Mouse (Mus musculus) left cerebral cortex, postnatal 4 days (tissue): ENCODE results near the gene Dnajb1. TPM values are rescaled to one million over a fixed set of nuclear protein-coding genes. Genes with fewer than 3 reads are reported as not detected.

Source experiments
- DNase-seq: peaks from one replicate; pipeline ENCODE4 v3.0.0-alpha.2; 2022
- intact Hi-C: fragments of 180-260 bp; cut with DNase I; formaldehyde crosslinking; loops from one replicate; pipeline ENCODE4 v1.15.1; 2025
- total RNA-seq, 2 experiments: library from RNA; stranded (reverse); gene quantifications; 2 replicates each; pipeline ENCODE4 v1.2.3; 2021

Dnajb1 gene
- total RNA-seq, 2 experiments from 2014 or later, result 35.3 to 35.9 TPM

GRCm38 (mm10) chr8:83652744-83653661 lies 45.0 kb downstream of the Dnajb1 start:
- no peak for DNase-seq
- intact Hi-C loops, result no loop called here

DNA sequence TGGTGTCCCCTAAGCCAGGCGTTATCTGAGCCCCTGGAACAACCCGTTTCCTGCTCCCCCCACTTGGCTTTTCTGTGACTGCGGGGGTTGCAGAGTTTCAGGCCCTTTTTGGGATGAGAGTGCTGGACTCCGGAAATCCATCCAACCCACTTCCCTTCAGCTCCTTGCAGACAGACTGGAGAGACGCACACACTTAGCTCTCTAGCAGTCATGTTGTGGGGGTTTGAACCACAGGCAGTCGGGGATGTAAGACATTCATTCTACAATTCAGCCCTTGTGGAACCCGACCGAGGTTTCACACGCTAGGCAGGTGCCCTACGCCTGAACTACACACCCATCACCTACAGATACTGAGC lies 45.6 kb downstream of the Dnajb1 start:
- no peak for DNase-seq
- intact Hi-C loops, result no loop called here

- intact Hi-C loops, result no loop called here
- DNase-seq, result no peak
Observed at GRCm38 (mm10) chr8:83654725-83655124, 46.7 kb downstream of the Dnajb1 start.

- intact Hi-C loops, result no loop called here
- no peak for DNase-seq
Observed at GRCm38 (mm10) chr8:83656043-83656442, 48.0 kb downstream of the Dnajb1 start.

DNA sequence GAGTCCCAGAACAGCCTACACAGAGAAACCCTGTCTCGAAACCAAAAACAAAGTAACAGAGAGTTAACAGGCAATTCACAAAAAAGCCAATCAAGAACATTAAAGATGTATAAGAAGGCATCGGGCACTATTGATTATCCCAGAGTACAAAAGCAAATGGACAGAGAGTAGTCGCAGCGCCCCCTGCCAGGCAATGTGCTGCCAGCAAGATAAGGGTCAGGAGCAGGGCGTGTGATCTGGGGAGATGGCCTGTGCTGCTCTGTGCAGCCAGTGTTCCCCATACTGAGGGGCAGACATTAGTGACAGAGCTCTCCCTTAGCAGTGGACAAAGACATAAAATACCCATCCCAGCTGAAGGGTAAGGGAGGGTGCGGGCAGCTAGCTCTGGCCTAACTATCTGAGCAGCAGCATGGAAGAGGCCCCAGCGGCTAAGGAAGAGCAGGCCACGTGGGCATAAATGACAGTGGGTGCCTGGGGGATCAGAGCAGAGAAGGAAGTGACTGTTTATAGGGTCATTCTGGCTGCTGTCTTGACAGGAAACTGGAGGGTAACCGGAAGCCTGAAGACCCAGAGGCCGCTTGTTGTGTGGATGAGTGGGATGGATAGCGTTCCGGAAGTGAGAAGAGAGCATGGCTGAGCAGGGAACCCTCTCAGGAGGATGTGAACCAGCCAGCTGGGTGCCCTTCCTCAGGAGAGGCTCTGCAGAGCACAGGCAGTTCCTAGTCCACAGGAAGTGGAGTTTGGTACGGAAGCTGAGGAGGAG lies 48.7 kb downstream of the Dnajb1 start:
- DNase-seq, result no peak

DNA sequence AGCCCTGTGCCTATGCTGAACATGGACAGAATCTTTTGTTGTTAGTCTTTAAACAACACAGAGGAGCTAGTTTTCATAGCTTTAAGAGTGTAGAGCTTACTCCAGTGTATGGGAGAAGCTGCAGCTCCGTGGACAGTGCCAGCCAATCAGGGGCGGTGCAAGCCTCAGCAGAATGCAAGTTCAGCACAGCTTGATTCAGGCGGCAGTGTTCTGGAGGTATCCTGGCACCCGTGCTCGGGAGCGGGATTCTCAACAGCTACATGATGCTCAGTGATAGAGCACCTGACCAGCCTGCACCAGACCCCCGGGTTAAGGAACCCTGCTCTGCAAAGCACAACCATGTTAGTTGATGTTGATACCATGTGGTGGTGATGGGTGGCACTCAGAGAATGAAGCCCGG lies 52.6 kb downstream of the Dnajb1 start:
- intact Hi-C loops, result no loop called here
- no peak for DNase-seq

More for the DNA sequence above, 48.7 kb downstream of the Dnajb1 start:
- intact Hi-C loops, result no loop called here

GRCm38 (mm10) chr8:83660995-83661680 lies 53.1 kb downstream of the Dnajb1 start:
- intact Hi-C loops, result no loop called here
- DNase-seq, result no peak

Other genes with a start within 250 kb of the Dnajb1 start
- 10 to 100 TPM in 1 of 2 experiments, 1 to 10 TPM in 1; 9.6 to 10.0 TPM for gene Clgn, start 218.3 kb upstream of the Dnajb1 start, total RNA-seq
- 100 to 1,000 TPM; 266 to 271 TPM for gene Scoc, start 149.8 kb upstream of the Dnajb1 start, total RNA-seq
- not detected for gene Olfr370, start 72.4 kb upstream of the Dnajb1 start, total RNA-seq
- 100 to 1,000 TPM; 120 to 136 TPM for gene Ndufb7, start 41.5 kb upstream of the Dnajb1 start, total RNA-seq
- 100 to 1,000 TPM; 610 to 661 TPM for gene Tecr, start 222 bp upstream of the Dnajb1 start, total RNA-seq
- gene Gipc1, start 44.5 kb downstream of the Dnajb1 start, total RNA-seq, result 10 to 100 TPM; 74.7 to 77.4 TPM
- 1 to 10 TPM in 1 of 2 experiments, under 1 TPM in 1; 0.95 to 1.1 TPM for gene Ptger1, start 58.5 kb downstream of the Dnajb1 start, total RNA-seq
- 100 to 1,000 TPM in 1 of 2 experiments, 10 to 100 TPM in 1; 98.7 to 107 TPM for gene Pkn1, start 91.0 kb downstream of the Dnajb1 start, total RNA-seq
- gene Ddx39, start 107.0 kb downstream of the Dnajb1 start, total RNA-seq, result 10 to 100 TPM; 39.1 to 39.7 TPM
- gene Adgre5, start 133.1 kb downstream of the Dnajb1 start, total RNA-seq, result 10 to 100 TPM in 1 of 2 experiments, 1 to 10 TPM in 1; 9.4 to 11.5 TPM